Mouse (Mus musculus) liver, adult 2 months (tissue): ENCODE measurements around the gene Idh3b. TPM values are rescaled to one million over a fixed set of nuclear protein-coding genes. Genes with fewer than 3 reads are reported as not detected.

Experiments
- DNase-seq: peaks from one replicate; pipeline ENCODE4 v3.0.0-alpha.2; 2011; ENCODE audit warnings: low read depth, low spot score; ENCODE audit errors: extremely low read depth
- H3K27ac ChIP-seq: fragments of 200-500 bp; replicated peaks from 2 replicates; pipeline ENCODE4 v1.5.1; 2012; ENCODE audit warnings: low read depth, mild to moderate bottlenecking, control low read depth, inconsistent platforms, low read length; ENCODE audit not compliant: insufficient read depth
- H3K27me3 ChIP-seq: fragments of 200-500 bp; 2 replicates; pipeline ENCODE4 v1.6.1; 2012; ENCODE audit warnings: mild to moderate bottlenecking, moderate library complexity, low read length, inconsistent platforms; ENCODE audit not compliant: control insufficient read depth, insufficient read depth
- H3K36me3 ChIP-seq: fragments of 200-500 bp; 2 replicates; pipeline ENCODE4 v1.6.1; 2012; ENCODE audit warnings: low read length, inconsistent platforms; ENCODE audit not compliant: control insufficient read depth, insufficient read depth
- H3K4me1 ChIP-seq: fragments of 200-500 bp; 2 replicates; pipeline ENCODE4 v1.6.1; 2011; ENCODE audit warnings: low read length; ENCODE audit not compliant: control insufficient read depth, insufficient read depth
- H3K4me3 ChIP-seq: fragments of 200-500 bp; 2 replicates; pipeline ENCODE4 v1.5.1; 2011; ENCODE audit warnings: low read depth, mild to moderate bottlenecking, control low read depth, low read length, moderate library complexity; ENCODE audit not compliant: insufficient read depth
- H3K79me2 ChIP-seq: fragments of 200-500 bp; 2 replicates; pipeline ENCODE4 v1.6.1; 2012; ENCODE audit warnings: inconsistent platforms, mild to moderate bottlenecking, low read length, moderate library complexity; ENCODE audit not compliant: control insufficient read depth, insufficient read depth
- H3K9ac ChIP-seq: fragments of 200-500 bp; 2 replicates; pipeline ENCODE4 v1.6.1; 2012; ENCODE audit warnings: low read depth, mild to moderate bottlenecking, control low read depth, inconsistent platforms, low read length
- CTCF ChIP-seq: fragments of 200-500 bp; IDR thresholded peaks from 2 replicates; pipeline ENCODE4 v1.5.1; 2011; ENCODE audit warnings: low read depth, low read length, control low read depth
- POLR2A ChIP-seq: fragments of 200-500 bp; IDR thresholded peaks from 2 replicates; pipeline ENCODE4 v1.6.1; 2011; ENCODE audit warnings: low read length, control low read depth; ENCODE audit not compliant: insufficient read depth; ENCODE audit errors: extremely low read depth
- WGBS: fragments of 180-500 bp; shearing (Covaris S2); methylation state at CpG from one replicate; pipeline ENCODE4 v1.1.7; 2018; 5-methylcytosine and 5-hydroxymethylcytosine counted together
- polyA plus RNA-seq: library from polyadenylated mRNA; depleted of rRNA; stranded (reverse); fragments of >200 nt; gene quantifications from 2 replicates; pipeline ENCODE4 v1.2.3, GENCODE M21; 2012
- total RNA-seq: library from RNA; depleted of rRNA; stranded (reverse); fragments of >200 nt; gene quantifications from 2 replicates; pipeline ENCODE4 v1.2.3, GENCODE M21; 2014

Idh3b gene
- total and polyA plus RNA-seq, 2 experiments = 257 to 295 TPM

DNA sequence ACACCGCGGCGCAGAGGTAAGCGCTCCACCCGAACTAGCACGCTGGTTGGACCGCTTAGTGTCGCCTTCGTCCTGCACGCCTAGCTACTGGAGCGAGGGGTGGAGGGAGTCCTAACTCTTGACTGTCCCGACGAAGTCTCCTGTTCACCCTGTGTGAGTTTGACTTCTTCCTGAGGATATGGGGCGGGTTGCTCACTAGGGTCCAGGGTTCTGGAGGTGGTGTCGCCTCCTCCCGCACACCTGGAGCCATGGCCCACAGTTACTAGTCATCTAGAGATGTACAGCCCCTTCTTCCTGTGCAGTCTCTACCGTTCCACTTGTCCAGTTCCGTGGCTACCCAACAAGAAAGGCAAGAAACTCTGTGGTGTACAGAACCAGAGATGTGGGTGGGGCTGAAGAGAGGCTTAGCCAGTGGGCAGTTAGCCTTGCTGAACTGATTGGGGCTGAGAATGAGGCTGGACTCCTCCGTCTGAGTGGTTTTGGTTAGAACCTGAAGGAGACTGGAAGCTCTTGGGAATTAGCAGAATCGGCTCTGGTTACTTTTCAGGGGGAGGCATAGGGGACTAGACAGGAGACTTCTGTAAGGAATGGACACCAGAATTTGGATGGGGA is 11.9 kb upstream of the Idh3b start:
- Histone ChIP-seq H3K9ac (no peak overlapping the region), H3K4me3 (peak overlapping the region; percentile 47; the same call in 1 of the 2 replicates)
- TF ChIP-seq CTCF = no peak

DNA sequence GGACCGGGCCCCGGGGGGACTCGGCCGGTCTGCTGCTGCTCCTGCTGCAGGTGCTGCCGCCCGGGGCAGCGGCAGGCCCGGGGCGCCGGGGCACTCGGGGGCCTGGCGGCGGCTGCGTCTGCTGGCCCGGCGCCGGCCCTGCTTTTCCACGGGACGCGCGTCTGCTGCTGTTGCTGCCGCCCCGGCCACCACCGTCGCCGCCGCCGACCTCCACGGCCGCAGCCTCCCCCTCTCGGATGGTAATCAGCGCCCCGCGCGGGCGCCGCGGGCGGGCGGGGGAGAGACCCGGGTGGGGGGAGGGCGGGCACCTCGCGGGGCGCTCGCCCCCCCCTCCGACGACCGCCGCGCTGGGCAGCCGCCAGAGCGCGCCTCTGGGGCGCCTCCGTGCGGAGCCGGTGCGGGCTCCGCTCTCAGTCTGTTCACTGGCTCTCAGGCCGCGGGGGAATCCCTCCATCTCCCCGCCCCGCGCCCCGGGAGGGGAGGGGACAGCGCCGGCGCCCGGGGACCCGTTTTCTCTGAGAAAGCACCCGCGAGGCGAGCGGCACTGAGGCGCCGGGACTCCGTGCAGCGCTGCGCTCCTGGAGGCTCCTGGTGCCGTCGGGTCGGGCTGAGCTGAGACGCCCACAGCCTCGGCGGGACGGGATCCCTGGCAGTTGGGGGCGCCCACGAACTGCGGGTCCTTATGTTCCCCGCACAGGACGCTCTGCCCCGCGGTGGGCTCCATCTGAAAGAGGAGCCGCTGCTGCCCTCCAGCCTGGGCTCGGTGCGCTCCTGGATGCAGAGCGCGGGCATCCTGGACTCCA is 11.2 kb upstream of the Idh3b start:
- H3K4me3 ChIP-seq = peak overlapping the region; percentile 47; the same call in 1 of the 2 replicates
- no peak overlapping the region for H3K27ac ChIP-seq
- no peaks in the 10 kb centered on the region for H3K79me2 ChIP-seq
- no peaks in the 10 kb centered on the region; the same call in 1 of the 2 replicates for H3K4me1 ChIP-seq
- 2% methylated on average over 85 of the region's 99 CpGs for WGBS
- H3K27me3 ChIP-seq = peaks cover 10% of the 10 kb centered on the region
- no peaks in the 10 kb centered on the region for H3K36me3 ChIP-seq
- H3K9ac ChIP-seq = peak overlapping the region; percentile 55
- TF ChIP-seq CTCF (no peak), POLR2A (no peak)
- DNase-seq = no peak

More for the DNA sequence above, 11.9 kb upstream of the Idh3b start:
- H3K4me1 ChIP-seq = no peaks in the 10 kb centered on the region; the same call in 1 of the 2 replicates
- WGBS = 8% methylated on average over 20 of the region's 20 CpGs
- H3K79me2 ChIP-seq = no peaks in the 10 kb centered on the region
- DNase-seq = no peak
- no peak overlapping the region for H3K27ac ChIP-seq
- peaks cover 10% of the 10 kb centered on the region for H3K27me3 ChIP-seq
- H3K36me3 ChIP-seq = no peaks in the 10 kb centered on the region

DNA sequence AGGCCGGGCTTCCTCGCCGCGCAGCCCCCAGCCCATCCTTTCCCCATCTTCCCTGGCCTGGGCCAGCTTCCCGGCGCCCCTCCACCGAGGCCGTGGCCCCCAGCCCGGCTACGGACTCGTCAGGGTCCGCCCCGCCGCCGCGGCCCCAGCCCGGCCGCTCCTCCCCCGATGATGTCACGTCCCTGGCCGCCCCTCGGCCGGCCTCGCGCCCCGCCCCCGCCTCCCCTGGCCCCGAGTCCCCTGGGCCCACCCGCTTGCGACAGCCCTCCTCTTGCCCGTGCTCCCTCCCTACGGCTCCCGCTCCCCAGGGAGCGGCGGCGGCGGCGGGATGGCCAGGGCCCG is 10.6 kb upstream of the Idh3b start, which contains the start of gene Ebf4:
Gene Ebf4, plus strand, starts transcription at position 234 of the 342 bp plus-strand sequence.
- H3K27ac ChIP-seq = no peak within 1 kb of the TSS
- TF ChIP-seq CTCF (no peak), POLR2A (no peak)
- peak within 1 kb of the TSS; percentile 47; the same call in 1 of the 2 replicates for H3K4me3 ChIP-seq
- H3K9ac ChIP-seq = peak within 1 kb of the TSS; percentile 55
- no peak for DNase-seq
- H3K36me3 ChIP-seq = no peaks in the 10 kb centered on the region
- 3% methylated on average over 35 of the region's 39 CpGs for WGBS
- no peaks in the 10 kb centered on the region; the same call in 1 of the 2 replicates for H3K4me1 ChIP-seq
- no peaks in the 10 kb centered on the region for H3K79me2 ChIP-seq
- H3K27me3 ChIP-seq = peaks cover 10% of the 10 kb centered on the region

DNA sequence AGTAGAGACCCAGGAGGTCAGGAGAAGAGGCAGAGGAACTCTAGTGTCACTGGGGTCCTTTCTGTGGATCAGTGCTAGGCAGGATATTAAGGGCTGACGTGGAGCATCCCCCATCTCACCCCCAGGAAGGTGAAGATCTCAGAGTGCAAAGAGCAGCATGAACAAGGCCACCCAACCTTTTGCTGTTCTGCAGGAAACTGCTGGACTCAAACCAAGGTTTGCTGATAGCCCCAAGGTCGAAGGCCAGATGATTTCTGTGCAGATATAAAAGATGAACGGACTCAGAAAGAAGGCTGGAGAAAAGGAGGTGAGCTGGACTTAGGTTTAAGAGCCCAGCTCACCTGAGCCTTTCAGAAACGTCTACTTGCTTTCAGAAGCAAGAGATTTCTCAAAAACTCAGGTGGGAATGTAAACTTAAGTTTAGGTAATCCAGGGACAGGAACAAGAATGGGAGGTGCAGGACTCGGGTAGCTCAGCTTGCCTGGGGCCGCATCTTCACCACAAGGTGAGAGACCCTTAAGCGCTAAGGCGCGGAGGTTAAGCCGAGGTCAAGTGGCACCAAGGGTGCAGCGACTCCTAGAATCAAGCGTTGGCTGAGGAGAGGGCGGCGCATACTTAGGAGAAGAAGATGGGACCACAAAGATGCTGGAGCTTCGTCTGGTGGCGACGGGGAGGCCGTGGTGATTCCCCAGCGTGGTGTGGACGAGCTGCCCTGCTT is 10.0 kb upstream of the Idh3b start:
- no peak overlapping the region for H3K27ac ChIP-seq
- H3K4me3 ChIP-seq = peak overlapping the region; percentile 47; the same call in 1 of the 2 replicates
- WGBS = 12% methylated on average over 20 of the region's 20 CpGs
- TF ChIP-seq CTCF (no peak), POLR2A (no peak)
- H3K36me3 ChIP-seq = no peaks in the 10 kb centered on the region
- peak overlapping the region; percentile 44; the same call in 1 of the 2 replicates for H3K9ac ChIP-seq
- H3K79me2 ChIP-seq = no peaks in the 10 kb centered on the region
- DNase-seq = no peak
- no peaks in the 10 kb centered on the region; the same call in 1 of the 2 replicates for H3K4me1 ChIP-seq
- peaks cover 10% of the 10 kb centered on the region for H3K27me3 ChIP-seq

DNA sequence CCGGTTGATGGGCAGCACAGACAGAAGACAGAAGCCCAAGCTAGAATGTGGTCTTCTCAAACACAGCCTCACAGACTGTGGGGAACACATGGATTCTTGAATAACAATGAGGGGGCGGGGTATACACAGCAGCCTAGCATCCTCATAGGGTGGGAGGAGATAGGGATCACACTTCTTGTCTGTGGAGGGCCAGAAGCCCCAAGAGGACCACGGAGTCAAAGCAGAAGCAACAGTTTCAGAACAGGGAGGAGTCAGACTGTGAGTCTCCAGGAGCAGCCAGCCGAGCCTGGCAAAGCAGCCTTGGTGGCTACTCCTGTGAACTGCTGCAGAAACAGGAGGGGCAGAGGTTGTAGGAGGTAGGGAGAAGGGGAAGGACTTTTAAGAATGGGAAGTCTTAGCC is 9.1 kb upstream of the Idh3b start:
- WGBS = 15% methylated on average over 4 of the region's 4 CpGs
- H3K27ac ChIP-seq = no peak overlapping the region
- DNase-seq = no peak
- TF ChIP-seq CTCF = no peak
- no peak for TF ChIP-seq POLR2A
- no peaks in the 10 kb centered on the region; the same call in 1 of the 2 replicates for H3K4me1 ChIP-seq
- no peaks in the 10 kb centered on the region for H3K36me3 ChIP-seq
- no peak overlapping the region for H3K4me3 ChIP-seq
- no peak overlapping the region for H3K9ac ChIP-seq
- H3K79me2 ChIP-seq = no peaks in the 10 kb centered on the region
- H3K27me3 ChIP-seq = peaks cover 10% of the 10 kb centered on the region
